Mouse (Mus musculus) E14TG2a.4 (cell line): ENCODE data around the gene 1520401A03Rik.
A peak's percentile ranks its signal among the peaks of the same experiment; 100 is the strongest.

Experiments used
- H3K27me3 ChIP-seq: 2 replicates; pipeline ENCODE4 v1.6.1; 2014; ENCODE audit warnings: low read length, control low read depth; ENCODE audit not compliant: insufficient read depth
- H3K36me3 ChIP-seq: 2 replicates; pipeline ENCODE4 v1.6.1; 2014; ENCODE audit warnings: low read length, control low read depth; ENCODE audit not compliant: insufficient read depth
- H3K4me1 ChIP-seq: replicated peaks from 2 replicates; pipeline ENCODE4 v1.6.1; 2014; ENCODE audit warnings: low read depth, low read length, control low read depth
- H3K4me3 ChIP-seq: replicated peaks from 2 replicates; pipeline ENCODE4 v1.5.1; 2014; ENCODE audit warnings: mild to moderate bottlenecking, low read length
- H3K9me3 ChIP-seq: 2 replicates; pipeline ENCODE4 v1.6.1; 2014; ENCODE audit warnings: low read length, control low read depth
- CTCF ChIP-seq: conservative IDR thresholded peaks from 2 replicates; pipeline ENCODE4 v1.5.1; 2014; ENCODE audit warnings: low read length
- NANOG ChIP-seq: IDR thresholded peaks from 2 replicates; pipeline ENCODE4 v1.6.1; 2014; ENCODE audit warnings: borderline replicate concordance, low read length, mixed read lengths
- POU5F1 ChIP-seq: IDR thresholded peaks from 2 replicates; pipeline ENCODE4 v1.6.1; 2014; ENCODE audit warnings: low read length, borderline replicate concordance

1520401A03Rik gene

GRCm38 (mm10) chr17:23725477-23725876, 2.9 kb upstream of the 1520401A03Rik start:
- Histone ChIP-seq H3K4me1 (peaks cover 34% of the 10 kb centered on the region), H3K4me3 (peak overlapping the region; percentile 94), H3K9me3 (no peaks in the 10 kb centered on the region), H3K36me3 (0 out of 2 replicates have a peak, but pooled peaks cover 2% of the 10 kb centered on the region), H3K27me3 (peaks cover 30% of the 10 kb centered on the region)
- TF ChIP-seq POU5F1 = no peak
- no peak for TF ChIP-seq NANOG
- no peak for TF ChIP-seq CTCF

- Histone ChIP-seq H3K27me3 (peaks cover 56% of the 10 kb centered on the region), H3K36me3 (no peaks in the 10 kb centered on the region), H3K9me3 (no peaks in the 10 kb centered on the region), H3K4me3 (no peak overlapping the region), H3K4me1 (peaks cover 22% of the 10 kb centered on the region)
- TF ChIP-seq CTCF (no peak), NANOG (no peak), POU5F1 (no peak)
These were observed 697 bp downstream of the 1520401A03Rik start for GRCm38 (mm10) chr17:23721886-23722285.

GRCm38 (mm10) chr17:23719455-23719854, 3.1 kb downstream of the 1520401A03Rik start:
- peaks cover 56% of the 10 kb centered on the region for H3K27me3 ChIP-seq
- peaks cover 14% of the 10 kb centered on the region; the same call in 1 of the 2 replicates for H3K4me1 ChIP-seq
- TF ChIP-seq POU5F1 (no peak), NANOG (no peak), CTCF (no peak)
- H3K4me3 ChIP-seq = no peak overlapping the region
- H3K36me3 ChIP-seq = no peaks in the 10 kb centered on the region
- H3K9me3 ChIP-seq = no peaks in the 10 kb centered on the region

- TF ChIP-seq CTCF (no peak), POU5F1 (no peak), NANOG (no peak)
- Histone ChIP-seq H3K9me3 (no peaks in the 10 kb centered on the region), H3K4me3 (no peak overlapping the region)
These were observed 5.6 kb downstream of the 1520401A03Rik start for GRCm38 (mm10) chr17:23717003-23717402.

GRCm38 (mm10) chr17:23706212-23706611, 16.4 kb downstream of the 1520401A03Rik start:
- Histone ChIP-seq H3K27me3 (peaks cover 35% of the 10 kb centered on the region), H3K4me1 (peaks cover 32% of the 10 kb centered on the region), H3K9me3 (no peaks in the 10 kb centered on the region), H3K36me3 (no peaks in the 10 kb centered on the region), H3K4me3 (no peak overlapping the region)
- TF ChIP-seq POU5F1 (no peak), CTCF (peak; percentile 91)

More at GRCm38 (mm10) chr17:23717003-23717402, 5.6 kb downstream of the 1520401A03Rik start:
- Histone ChIP-seq H3K36me3 (no peaks in the 10 kb centered on the region), H3K27me3 (peaks cover 67% of the 10 kb centered on the region), H3K4me1 (peaks cover 13% of the 10 kb centered on the region; the same call in 1 of the 2 replicates)

- Histone ChIP-seq H3K27me3 (peaks cover 40% of the 10 kb centered on the region), H3K4me3 (no peak overlapping the region), H3K4me1 (peaks cover 27% of the 10 kb centered on the region), H3K36me3 (no peaks in the 10 kb centered on the region), H3K9me3 (no peaks in the 10 kb centered on the region)
- no peak for TF ChIP-seq POU5F1
- TF ChIP-seq CTCF = no peak
- no peak for TF ChIP-seq NANOG
These were observed 17.0 kb downstream of the 1520401A03Rik start for GRCm38 (mm10) chr17:23705525-23706104.

- Histone ChIP-seq H3K4me1 (peaks cover 22% of the 10 kb centered on the region), H3K9me3 (no peaks in the 10 kb centered on the region), H3K4me3 (peak overlapping the region; percentile 23; the same call in 1 of the 2 replicates), H3K27me3 (peaks cover 31% of the 10 kb centered on the region), H3K36me3 (no peaks in the 10 kb centered on the region)
- no peak for TF ChIP-seq NANOG
- TF ChIP-seq CTCF = no peak
- TF ChIP-seq POU5F1 = no peak
These were observed 17.8 kb downstream of the 1520401A03Rik start for GRCm38 (mm10) chr17:23704741-23705140.

GRCm38 (mm10) chr17:23703301-23703700, 19.3 kb downstream of the 1520401A03Rik start:
- Histone ChIP-seq H3K9me3 (no peaks in the 10 kb centered on the region), H3K36me3 (no peaks in the 10 kb centered on the region), H3K27me3 (peaks cover 38% of the 10 kb centered on the region), H3K4me1 (peaks cover 28% of the 10 kb centered on the region), H3K4me3 (no peak overlapping the region)
- TF ChIP-seq CTCF = no peak
- TF ChIP-seq NANOG = no peak
- TF ChIP-seq POU5F1 = no peak

- H3K27me3 ChIP-seq = peaks cover 33% of the 10 kb centered on the region
- H3K4me1 ChIP-seq = peaks cover 49% of the 10 kb centered on the region
- TF ChIP-seq CTCF (peak; percentile 11; the same call in 1 of the 2 replicates), NANOG (no peak)
- H3K4me3 ChIP-seq = peak overlapping the region; percentile 90
- no peaks in the 10 kb centered on the region for H3K36me3 ChIP-seq
- no peaks in the 10 kb centered on the region for H3K9me3 ChIP-seq
These were observed 22.5 kb downstream of the 1520401A03Rik start for GRCm38 (mm10) chr17:23700079-23700478.
